Mouse (Mus musculus) cerebellum, adult 2 months (tissue): ENCODE data around the gene Snd1.

Experiments
- CTCF ChIP-seq: fragments of 200-500 bp; IDR thresholded peaks from 2 replicates; pipeline ENCODE4 v1.5.1; 2011; ENCODE audit warnings: low read depth, mild to moderate bottlenecking, control low read depth, low read length, moderate library complexity, borderline replicate concordance; ENCODE audit not compliant: insufficient read depth
- POLR2A ChIP-seq: fragments of 200-500 bp; IDR thresholded peaks from 2 replicates; pipeline ENCODE4 v1.6.1; 2011; ENCODE audit warnings: low read length, control low read depth, borderline replicate concordance; ENCODE audit not compliant: insufficient read depth

GRCm38 (mm10) chr6:28546943-28547342, 72.0 kb downstream of the Snd1 start:
- TF ChIP-seq CTCF (no peak), POLR2A (no peak)
